12 mouse cellular contexts compared by ENCODE assay signal in the genomic region with DNA sequence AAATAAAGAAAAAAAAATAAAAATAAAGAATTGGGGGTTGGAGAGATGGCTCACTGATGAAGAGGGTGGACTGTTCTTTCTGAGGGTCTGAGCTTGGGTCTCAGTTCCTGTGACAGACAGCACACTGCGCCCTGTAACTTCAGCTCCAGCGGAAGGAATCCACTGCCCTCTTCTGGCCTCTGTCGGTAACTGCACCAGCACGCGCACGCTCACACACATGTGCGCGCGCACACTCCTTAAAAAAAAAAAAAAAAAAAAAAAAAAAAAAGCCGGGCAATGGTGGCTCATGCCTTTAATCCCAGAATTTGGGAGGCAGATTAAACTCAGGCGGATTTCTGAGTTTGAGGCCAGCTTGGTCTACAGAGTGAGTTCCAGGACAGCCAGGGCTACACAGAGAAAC. TPM values are rescaled to one million over a fixed set of nuclear protein-coding genes. Genes with fewer than 3 reads are reported as not detected.
DNase-seq lines count a peak whose midpoint lies in the region; ATAC-seq and TF ChIP-seq lines count a peak whose summit lies in the region.
"Had no signal": no experiment of that assay in that cellular context is flagged by ENCODE, and none has a peak within 500 bp of the region (broad histone marks: within the 10 kb centered on the region; RNA-seq: fewer than 3 reads in every experiment).

No protein-coding gene starts in this region.

- no peak for ATAC-seq in lung, embryonic 14.5 days (ENCODE audit: insufficient read depth)
- ATAC-seq in liver, postnatal 0 days, result no peak

- no peaks in the 10 kb centered on the region for H3K4me1 ChIP-seq in cerebellum, adult 2 months (ENCODE audit: control insufficient read depth, insufficient read depth, low read length)
- no peaks in the 10 kb centered on the region for H3K4me1 ChIP-seq in lung, embryonic 14.5 days (ENCODE audit: insufficient read depth)
- H3K4me1 ChIP-seq in liver, postnatal 0 days (ENCODE audit: insufficient read depth), result no peaks in the 10 kb centered on the region

- H3K4me3 ChIP-seq in cerebellum, adult 2 months (replicated peaks; ENCODE audit: insufficient read depth, low read depth, low read length), result no peak overlapping the region
- no peak overlapping the region for H3K4me3 ChIP-seq in lung, embryonic 14.5 days (ENCODE audit: low read depth, low read length)
- H3K4me3 ChIP-seq in liver, postnatal 0 days (ENCODE audit: low read depth, low read length), result no peak overlapping the region
- H3K4me3 ChIP-seq: limb, embryonic 12.5 days; neural tube, embryonic 13.5 days had no signal

- no peaks in the 10 kb centered on the region; the same call in 1 of the 2 replicates for H3K9me3 ChIP-seq in lung, embryonic 14.5 days (ENCODE audit: low read depth, low read length)
- no peaks in the 10 kb centered on the region for H3K9me3 ChIP-seq in liver, postnatal 0 days (ENCODE audit: low read length)
- H3K9me3 ChIP-seq: limb, embryonic 12.5 days; neural tube, embryonic 13.5 days had no signal

- H3K27ac ChIP-seq in cerebellum, adult 2 months (ENCODE audit: insufficient read depth, low read length), result no peak overlapping the region
- H3K27ac ChIP-seq in lung, embryonic 14.5 days (ENCODE audit: low read depth), result no peak overlapping the region
- no peak overlapping the region for H3K27ac ChIP-seq in liver, postnatal 0 days (ENCODE audit: low read depth)
- H3K27ac ChIP-seq: limb, embryonic 12.5 days; neural tube, embryonic 13.5 days had no signal

- H3K27me3 ChIP-seq in cerebellum, adult 2 months (ENCODE audit: control insufficient read depth, insufficient read depth, low read length), result no peaks in the 10 kb centered on the region
- no peaks in the 10 kb centered on the region for H3K27me3 ChIP-seq in lung, embryonic 14.5 days (ENCODE audit: insufficient read depth, low read length)
- no peaks in the 10 kb centered on the region for H3K27me3 ChIP-seq in liver, postnatal 0 days (ENCODE audit: insufficient read depth, low read length)
- H3K27me3 ChIP-seq: limb, embryonic 12.5 days; neural tube, embryonic 13.5 days had no signal

- H3K9ac ChIP-seq in lung, embryonic 14.5 days, result no peak overlapping the region
- no peak overlapping the region for H3K9ac ChIP-seq in liver, postnatal 0 days (replicated peaks)
- H3K9ac ChIP-seq: limb, embryonic 12.5 days; neural tube, embryonic 13.5 days had no signal

- H3K36me3 ChIP-seq in lung, embryonic 14.5 days (ENCODE audit: insufficient read depth), result no peaks in the 10 kb centered on the region
- no peaks in the 10 kb centered on the region for H3K36me3 ChIP-seq in liver, postnatal 0 days (replicated peaks; ENCODE audit: insufficient read depth, low read length)
- H3K36me3 ChIP-seq: limb, embryonic 12.5 days; neural tube, embryonic 13.5 days had no signal

- no peak for DNase-seq in cerebellum, adult 2 months
- DNase-seq in cerebellum, adult 9-11 months, result no peak
- peak; percentile 62 for DNase-seq in lung, embryonic 14.5 days
- DNase-seq in lung, postnatal 36 days, result no peak
- DNase-seq in brain, embryonic 14.5 days (ENCODE audit: low read depth), result peak; percentile 33
- peak; percentile 37 for DNase-seq in liver, postnatal 0 days
- DNase-seq in kidney, adult 18-20 months, result no peak
- no peak for DNase-seq in right cerebral cortex, adult 18-20 months
- DNase-seq: B cell, adult 2 months; thymus, adult 18-20 months had no signal

- TF ChIP-seq EP300 in liver, postnatal 0 days (IDR thresholded peaks at IDR 0.05; ENCODE audit: low read depth), result no peak

- WGBS in cerebellum, adult 2 months, result 67% methylated on average over 11 of the region's 11 CpGs
- 57% methylated on average over 11 of the region's 11 CpGs for WGBS in lung, embryonic 14.5 days
- WGBS in liver, postnatal 0 days (ENCODE audit: insufficient replicate concordance), result 56% methylated on average over 11 of the region's 11 CpGs

- no peak for TF ChIP-seq POLR2A in cerebellum, adult 2 months (IDR thresholded peaks at IDR 0.05; ENCODE audit: borderline replicate concordance, insufficient read depth, low read length)
- no peak for TF ChIP-seq POLR2A in brain, embryonic 14.5 days (IDR thresholded peaks at IDR 0.05; ENCODE audit: borderline replicate concordance, extremely low read depth, insufficient read depth, insufficient read length, poor library complexity, severe bottlenecking)

- peak; percentile 25; the same call in 1 of the 2 replicates for TF ChIP-seq CTCF in cerebellum, adult 2 months (IDR thresholded peaks at IDR 0.05; ENCODE audit: borderline replicate concordance, insufficient read depth, low read depth, low read length)
- TF ChIP-seq CTCF in lung, embryonic 14.5 days (IDR thresholded peaks at IDR 0.05; ENCODE audit: low read depth), result peak; percentile 44; the same call in 1 of the 2 replicates
- TF ChIP-seq CTCF in brain, embryonic 14.5 days (IDR thresholded peaks at IDR 0.05; ENCODE audit: borderline replicate concordance, extremely low read depth, insufficient read depth, insufficient read length), result peak; percentile 49
- TF ChIP-seq CTCF in liver, postnatal 0 days (IDR thresholded peaks at IDR 0.05; ENCODE audit: low read depth), result peak; percentile 55

- no peak overlapping the region for H3K4me2 ChIP-seq in lung, embryonic 14.5 days
- H3K4me2 ChIP-seq in liver, postnatal 0 days (ENCODE audit: low read depth, low read length), result no peak overlapping the region
- H3K4me2 ChIP-seq: limb, embryonic 12.5 days; neural tube, embryonic 13.5 days had no signal

RNA-seq across cellular contexts. Expression of a gene that starts 24.4 kb away (rescaled TPM):
- polyA plus RNA-seq in cerebellum, adult 2 months (2012; rRNA removed), result 18.6 and 19.8 TPM in 2 replicates
- 31.9 and 32.4 TPM in 2 replicates for polyA plus RNA-seq in lung, embryonic 14.5 days (2014; fragmentation: Nextera tagmentation; extraction: Ambion mirVana)
- polyA plus RNA-seq in brain, embryonic 14.5 days (2012; rRNA removed), result 34.7 and 37.9 TPM in 2 replicates
- polyA plus RNA-seq in liver, postnatal 0 days (2015; fragmentation: Nextera tagmentation; extraction: Ambion mirVana), result 7.1 and 7.2 TPM in 2 replicates

Comparison
In these comparisons a context has a peak if more than half of its experiments do, and no peak if none do; other contexts are left out.
1. DNase-seq: peak in lung, embryonic 14.5 days (single experiment), brain, embryonic 14.5 days (single experiment) and liver, postnatal 0 days (single experiment); none in cerebellum, adult 2 months (0 of 2), cerebellum, adult 9-11 months (single experiment), lung, postnatal 36 days (single experiment), kidney, adult 18-20 months (single experiment) and right cerebral cortex, adult 18-20 months (single experiment).
2. Peak in every context shown above with its lines, with median percentiles within 50 percentile points of each other: CTCF ChIP-seq.